Mouse (Mus musculus) heart, embryonic 13.5 days (tissue): Measurements from ENCODE around the gene Mrps17. TPM values are rescaled to one million over a fixed set of nuclear protein-coding genes. Genes with fewer than 3 reads are reported as not detected.
"Not testable (repeated sequence)": the region's sequence is repeated elsewhere in the genome, so short reads cannot be mapped to it uniquely, and the experiment has no call there.

ENCODE experiments used
- ATAC-seq: fragments of 200-750 bp; cut with Nextera tagmentation; 2 replicates; pipeline ENCODE4 v1.8.0; 2017; ENCODE audit warnings: moderate TSS enrichment; ENCODE audit not compliant: insufficient number of reproducible peaks, low FRiP score, low TSS enrichment; ENCODE audit errors: extremely low read depth
- H3K27ac ChIP-seq: fragments of 300-500 bp; sonication (generic); replicated peaks from 2 replicates; pipeline ENCODE4 v1.5.1; 2015; ENCODE audit warnings: moderate library complexity, mild to moderate bottlenecking, inconsistent platforms
- H3K27me3 ChIP-seq: fragments of 300-500 bp; sonication (generic); replicated peaks from 2 replicates; pipeline ENCODE4 v1.6.1; 2015; ENCODE audit warnings: mild to moderate bottlenecking, inconsistent platforms
- H3K36me3 ChIP-seq: fragments of 300-500 bp; sonication (generic); 2 replicates; pipeline ENCODE4 v1.6.1; 2015; ENCODE audit warnings: mild to moderate bottlenecking, inconsistent platforms
- H3K4me1 ChIP-seq: fragments of 300-500 bp; sonication (generic); 2 replicates; pipeline ENCODE4 v1.6.1; 2015; ENCODE audit warnings: inconsistent platforms
- H3K4me2 ChIP-seq: fragments of 300-500 bp; sonication (generic); 2 replicates; pipeline ENCODE4 v1.6.1; 2015; ENCODE audit warnings: inconsistent platforms, mild to moderate bottlenecking, moderate library complexity
- H3K4me3 ChIP-seq: fragments of 300-500 bp; sonication (generic); 2 replicates; pipeline ENCODE4 v1.5.1; 2015; ENCODE audit warnings: moderate library complexity, mild to moderate bottlenecking, inconsistent platforms
- H3K9ac ChIP-seq: fragments of 300-500 bp; sonication (generic); 2 replicates; pipeline ENCODE4 v1.6.1; 2015; ENCODE audit warnings: inconsistent platforms, mild to moderate bottlenecking, moderate library complexity
- H3K9me3 ChIP-seq: fragments of 300-500 bp; sonication (generic); 2 replicates; pipeline ENCODE4 v1.6.1; 2016; ENCODE audit warnings: inconsistent platforms
- WGBS: fragments of 180-500 bp; shearing (Covaris S2); methylation state at CpG from one replicate; pipeline ENCODE4 v1.1.7; 2015; ENCODE audit warnings: mixed read lengths; 5-methylcytosine and 5-hydroxymethylcytosine counted together
- polyA plus RNA-seq: library from polyadenylated mRNA; unstranded; fragments of >200 nt; fragmentation: Nextera tagmentation; extraction: Ambion mirVana; gene quantifications from 2 replicates; pipeline ENCODE4 v1.2.1, GENCODE M21; 2015

Mrps17 gene
- 151 and 163 TPM in 2 replicates for polyA plus RNA-seq

- Histone ChIP-seq H3K27ac (peak within 1 kb of the TSS; percentile 65), H3K9me3 (no peaks in the 10 kb centered on the region), H3K4me2 (peak within 1 kb of the TSS; percentile 84), H3K4me3 (peak within 1 kb of the TSS; percentile 89), H3K27me3 (peaks cover 4% of the 10 kb centered on the region), H3K9ac (peak within 1 kb of the TSS; percentile 94), H3K36me3 (peaks cover 39% of the 10 kb centered on the region), H3K4me1 (peaks cover 8% of the 10 kb centered on the region)
- peak; percentile 95 for ATAC-seq
- WGBS = under 1% methylated on average over 33 of the region's 33 CpGs
Observed at GRCm38 (mm10) chr5:129715326-129715861, at the start of gene Mrps17. Mrps17 (plus strand) TSS chr5:129715497.

DNA sequence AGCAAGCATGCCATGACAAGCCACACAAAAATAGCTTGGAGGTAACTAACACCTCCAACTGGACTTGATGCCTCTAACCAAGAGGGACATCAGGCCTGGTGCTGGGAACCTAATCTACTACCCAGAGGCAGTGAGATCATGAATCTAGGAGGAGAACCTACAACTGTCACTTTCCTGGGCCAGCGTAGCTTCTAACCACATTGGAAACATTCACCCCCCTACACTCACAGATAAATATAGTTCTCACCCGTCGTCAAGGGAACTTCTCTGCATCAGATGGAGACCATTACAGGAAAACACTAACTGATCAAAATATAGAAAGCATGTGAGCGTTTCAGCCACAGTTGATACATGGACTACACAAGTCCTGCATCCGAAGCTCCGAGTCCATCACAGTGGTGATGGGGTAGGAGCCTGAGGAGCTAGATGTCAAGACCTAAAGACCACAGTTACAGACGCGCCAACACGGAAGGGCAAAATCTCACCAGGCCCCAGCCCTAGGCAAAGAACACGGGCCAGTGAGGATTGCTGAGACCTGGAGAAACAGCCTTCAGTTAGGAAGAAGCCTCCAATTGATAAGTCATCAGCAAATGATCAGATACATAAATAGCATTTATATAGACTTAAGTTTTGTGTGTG is 48.9 kb upstream of the Mrps17 start:
- Histone ChIP-seq H3K4me1 (peaks cover 13% of the 10 kb centered on the region), H3K9me3 (no peaks in the 10 kb centered on the region), H3K4me3 (no peak overlapping the region), H3K27ac (no peak overlapping the region), H3K9ac (no peak overlapping the region), H3K27me3 (no peaks in the 10 kb centered on the region), H3K4me2 (no peak overlapping the region), H3K36me3 (no peaks in the 10 kb centered on the region)
- WGBS = 86% methylated on average over 10 of the region's 10 CpGs
- ATAC-seq = no peak

DNA sequence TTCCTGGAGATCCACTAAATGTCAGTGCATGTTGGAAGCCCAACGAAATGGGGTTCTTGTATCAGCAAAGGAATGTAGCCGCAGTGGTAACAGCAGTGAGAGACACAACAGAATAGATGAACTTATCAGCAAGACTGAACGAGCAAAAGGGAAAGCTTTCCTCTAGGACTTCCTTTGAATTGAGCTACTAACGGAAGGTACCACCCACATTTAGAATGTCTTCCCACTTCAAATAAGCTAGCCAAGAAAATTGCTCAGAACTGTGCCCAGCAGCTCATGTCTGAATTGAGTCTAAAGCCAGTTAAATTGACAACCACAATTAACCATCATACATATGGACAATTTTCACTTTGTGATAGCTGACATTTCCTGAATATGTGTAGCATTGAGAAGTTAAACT is 47.4 kb upstream of the Mrps17 start:
- 64% methylated on average over 4 of the region's 4 CpGs for WGBS
- H3K4me3 ChIP-seq = no peak overlapping the region
- no peak overlapping the region for H3K4me2 ChIP-seq
- peaks cover 13% of the 10 kb centered on the region for H3K4me1 ChIP-seq
- no peak for ATAC-seq
- no peak overlapping the region for H3K9ac ChIP-seq
- no peaks in the 10 kb centered on the region for H3K9me3 ChIP-seq
- no peaks in the 10 kb centered on the region for H3K27me3 ChIP-seq
- no peaks in the 10 kb centered on the region for H3K36me3 ChIP-seq
- H3K27ac ChIP-seq = no peak overlapping the region

DNA sequence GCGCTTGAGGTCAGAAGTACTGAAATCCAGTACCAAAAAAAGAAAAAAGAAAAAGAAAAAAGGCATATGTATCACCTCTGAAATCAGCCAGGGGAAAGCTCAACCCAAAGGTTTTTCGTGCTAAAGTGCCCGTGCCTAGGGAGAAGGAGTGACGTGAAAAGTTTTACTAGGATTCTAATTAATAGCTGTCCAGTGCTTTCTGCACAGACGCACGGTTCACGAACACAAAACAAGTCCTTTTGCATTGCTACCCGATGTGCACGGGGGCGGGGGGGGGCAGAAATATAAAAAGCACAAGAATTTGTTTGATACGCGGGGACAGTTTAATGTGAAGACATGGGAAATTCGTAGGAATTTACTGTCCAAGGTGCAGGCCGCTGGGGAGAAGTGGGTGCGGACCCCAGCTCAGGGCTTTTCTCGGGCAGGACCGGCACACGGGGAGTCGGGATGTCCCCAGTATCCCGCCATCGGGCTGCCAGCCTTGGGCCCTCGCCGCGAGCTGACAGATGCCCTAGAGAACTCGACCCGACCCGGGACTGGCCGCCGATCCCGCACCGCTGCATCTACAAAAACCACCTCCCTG is 45.8 kb upstream of the Mrps17 start:
- Histone ChIP-seq H3K4me3 (peak overlapping the region; percentile 83), H3K36me3 (no peaks in the 10 kb centered on the region), H3K4me2 (peak overlapping the region; percentile 84), H3K4me1 (peaks cover 13% of the 10 kb centered on the region), H3K9ac (peak overlapping the region; percentile 94), H3K27ac (peak overlapping the region; percentile 29; the same call in 1 of the 2 replicates), H3K27me3 (no peaks in the 10 kb centered on the region), H3K9me3 (peaks cover 12% of the 10 kb centered on the region; the same call in 1 of the 2 replicates)
- 2% methylated on average over 31 of the region's 31 CpGs for WGBS
- no peak for ATAC-seq

DNA sequence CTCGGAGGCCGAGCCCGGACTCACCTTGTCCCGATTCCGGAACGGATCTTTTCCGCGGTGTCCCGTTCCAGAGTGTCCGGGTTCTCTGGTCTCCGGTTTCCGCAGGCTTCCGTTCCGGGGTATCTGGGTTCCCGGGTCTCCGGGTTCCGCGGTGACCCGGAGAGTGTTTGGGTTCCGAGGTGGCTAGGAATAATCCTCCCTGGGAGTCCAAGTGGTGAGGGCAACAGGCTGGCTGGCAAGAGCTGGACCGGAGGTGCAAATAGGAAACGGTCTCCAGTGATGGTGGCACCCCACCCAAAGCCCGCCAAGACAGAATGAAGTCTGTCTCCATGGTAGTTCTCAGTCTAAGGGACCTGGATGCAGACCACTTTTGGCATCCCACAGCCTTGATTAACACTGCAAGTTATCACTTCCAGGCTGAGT is 45.2 kb upstream of the Mrps17 start, which contains the start of gene Zfp11:
Zfp11 (minus strand) TSS at position 64 of the 423 bp plus-strand sequence.
- Histone ChIP-seq H3K36me3 (no peaks in the 10 kb centered on the region), H3K4me1 (peaks cover 13% of the 10 kb centered on the region), H3K4me2 (peak within 1 kb of the TSS; percentile 84), H3K4me3 (peak within 1 kb of the TSS; percentile 83), H3K27me3 (no peaks in the 10 kb centered on the region), H3K27ac (peak within 1 kb of the TSS; percentile 29; the same call in 1 of the 2 replicates), H3K9ac (peak within 1 kb of the TSS; percentile 94), H3K9me3 (peaks cover 15% of the 10 kb centered on the region; the same call in 1 of the 2 replicates)
- ATAC-seq = peak; percentile 42; the same call in 1 of the 2 replicates
- 1% methylated on average over 23 of the region's 23 CpGs for WGBS

GRCm38 (mm10) chr5:129685141-129685540 is 30.2 kb upstream of the Mrps17 start:
- H3K27ac ChIP-seq, H3K36me3 ChIP-seq, ATAC-seq, H3K9ac ChIP-seq, H3K4me2 ChIP-seq, H3K27me3 ChIP-seq, H3K9me3 ChIP-seq, H3K4me1 ChIP-seq, H3K4me3 ChIP-seq: not testable (repeated sequence)
- 73% methylated on average over 5 of the region's 5 CpGs for WGBS

DNA sequence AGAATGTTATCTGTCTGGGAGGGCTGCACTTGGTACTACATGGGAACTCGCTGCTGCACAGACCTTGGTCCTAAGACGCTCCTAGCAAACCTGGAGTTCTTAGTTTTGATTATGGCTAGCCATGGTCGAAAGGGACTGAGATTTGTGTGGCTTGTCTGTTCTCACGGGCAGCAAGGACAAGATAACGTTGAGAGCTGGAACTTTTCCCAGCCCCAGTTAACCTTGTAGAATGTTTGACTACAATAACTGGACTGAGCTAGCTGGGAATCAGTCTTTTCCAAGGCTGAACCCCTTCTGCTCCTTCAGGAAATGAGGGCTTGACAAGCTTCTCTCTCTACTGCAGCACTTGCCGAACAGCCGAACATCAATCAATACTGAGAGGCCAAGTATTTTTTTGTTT is 27.7 kb upstream of the Mrps17 start:
- 64% methylated on average over 7 of the region's 7 CpGs for WGBS
- no peak for ATAC-seq

DNA sequence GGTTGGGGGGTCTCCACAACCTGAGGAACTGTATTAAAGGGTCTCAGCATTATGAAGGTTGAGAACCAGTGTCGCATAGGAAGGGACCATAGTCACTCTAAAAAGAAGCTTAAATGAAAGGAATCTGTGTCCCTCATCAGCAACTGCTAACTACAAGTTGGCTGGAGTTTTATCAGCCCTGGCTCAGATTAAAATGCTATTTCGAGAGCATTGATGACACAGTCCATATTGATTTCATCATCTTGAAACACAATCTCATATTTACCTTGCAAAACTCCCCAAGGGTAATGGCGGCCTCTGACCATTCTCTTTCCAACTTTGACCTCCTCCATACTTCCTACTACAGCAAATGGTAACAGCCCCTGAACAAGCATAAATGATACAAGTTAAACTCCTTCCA is 24.8 kb upstream of the Mrps17 start:
- ATAC-seq = no peak
- Histone ChIP-seq H3K9me3 (no peaks in the 10 kb centered on the region), H3K4me1 (no peaks in the 10 kb centered on the region), H3K4me3 (no peak overlapping the region), H3K36me3 (no peaks in the 10 kb centered on the region), H3K9ac (no peak overlapping the region), H3K4me2 (no peak overlapping the region), H3K27me3 (no peaks in the 10 kb centered on the region), H3K27ac (no peak overlapping the region)
- 66% methylated on average over 3 of the region's 3 CpGs for WGBS

More for the DNA sequence above, 27.7 kb upstream of the Mrps17 start:
- Histone ChIP-seq H3K4me3 (no peak overlapping the region), H3K27me3 (no peaks in the 10 kb centered on the region), H3K4me1 (no peaks in the 10 kb centered on the region), H3K36me3 (no peaks in the 10 kb centered on the region), H3K9ac (no peak overlapping the region), H3K4me2 (no peak overlapping the region), H3K9me3 (no peaks in the 10 kb centered on the region), H3K27ac (no peak overlapping the region)

DNA sequence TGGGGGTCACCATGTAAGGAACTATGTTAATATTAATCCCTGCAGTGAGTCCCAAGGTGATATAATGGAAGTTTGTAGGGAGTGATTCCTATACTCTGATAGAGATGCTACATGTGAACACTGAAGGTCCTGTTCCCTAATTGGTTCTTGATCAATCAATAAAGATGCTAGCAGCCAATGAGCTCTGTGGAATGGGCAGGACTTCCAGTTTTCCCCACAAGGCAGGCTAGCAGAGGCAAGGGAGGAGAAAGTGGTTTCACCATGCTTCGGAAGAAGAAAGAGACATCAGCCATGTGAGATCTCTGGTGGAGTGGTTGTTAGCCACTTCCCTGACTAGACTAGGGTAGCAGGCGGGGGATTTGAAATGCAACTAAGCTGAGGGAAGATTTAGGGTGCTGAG is 14.8 kb upstream of the Mrps17 start:
- 27% methylated on average over 2 of the region's 2 CpGs for WGBS
- Histone ChIP-seq H3K36me3 (no peaks in the 10 kb centered on the region), H3K27me3 (peaks cover 21% of the 10 kb centered on the region), H3K4me2 (peak overlapping the region; percentile 13; the same call in 1 of the 2 replicates), H3K4me1 (no peaks in the 10 kb centered on the region), H3K27ac (no peak overlapping the region), H3K9ac (no peak overlapping the region), H3K4me3 (no peak overlapping the region), H3K9me3 (no peaks in the 10 kb centered on the region)
- no peak for ATAC-seq

DNA sequence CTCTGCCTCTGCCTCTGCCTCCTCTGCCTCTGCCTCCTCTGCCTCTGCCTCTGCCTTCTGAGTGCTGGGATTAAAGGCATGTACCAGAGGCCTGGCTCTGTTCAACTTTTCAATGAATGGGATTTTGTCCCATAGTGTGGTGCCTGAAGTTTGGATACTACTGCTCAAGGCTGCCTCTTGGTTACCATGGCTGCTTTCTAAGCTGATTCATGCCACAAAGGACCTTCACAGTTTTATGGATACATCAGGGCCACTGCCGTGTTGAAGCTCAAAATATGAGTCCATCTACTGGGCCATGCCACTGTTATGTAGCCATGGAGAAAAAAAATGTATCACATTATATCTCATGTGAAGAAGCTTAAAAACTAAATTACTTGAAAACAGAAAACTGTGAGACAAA is 13.6 kb upstream of the Mrps17 start:
- WGBS = 55% methylated on average over 1 of the region's 1 CpGs

DNA sequence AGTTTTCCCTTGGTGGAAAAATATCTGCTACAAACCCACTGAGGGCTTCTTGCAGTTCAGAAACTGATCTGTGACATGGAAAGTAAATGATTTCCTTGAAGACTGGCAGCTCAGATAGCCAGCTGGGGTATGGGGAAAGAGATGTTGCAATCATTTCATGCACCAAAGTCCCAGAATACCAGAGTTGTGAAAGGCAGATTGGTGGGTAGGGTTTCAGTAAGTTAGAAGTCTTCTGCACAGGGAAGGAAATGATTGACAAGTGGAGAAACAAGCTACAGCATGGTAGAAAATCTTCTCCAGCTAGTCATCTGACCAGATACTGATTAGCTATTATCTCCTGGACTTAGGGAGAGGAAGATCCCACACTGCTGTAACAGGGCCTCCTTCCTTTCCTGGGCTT is 11.9 kb upstream of the Mrps17 start:
- H3K9me3 ChIP-seq = no peaks in the 10 kb centered on the region
- no peaks in the 10 kb centered on the region for H3K36me3 ChIP-seq
- H3K9ac ChIP-seq = no peak overlapping the region
- H3K27me3 ChIP-seq = peaks cover 27% of the 10 kb centered on the region
- no peaks in the 10 kb centered on the region for H3K4me1 ChIP-seq
- H3K4me2 ChIP-seq = no peak overlapping the region
- no peak overlapping the region for H3K4me3 ChIP-seq
- ATAC-seq = no peak
- H3K27ac ChIP-seq = no peak overlapping the region

More for the DNA sequence above, 13.6 kb upstream of the Mrps17 start:
- no peaks in the 10 kb centered on the region for H3K9me3 ChIP-seq
- no peaks in the 10 kb centered on the region for H3K36me3 ChIP-seq
- no peak overlapping the region for H3K9ac ChIP-seq
- peaks cover 21% of the 10 kb centered on the region for H3K27me3 ChIP-seq
- ATAC-seq = no peak
- H3K4me3 ChIP-seq = no peak overlapping the region
- no peaks in the 10 kb centered on the region for H3K4me1 ChIP-seq
- H3K27ac ChIP-seq = no peak overlapping the region
- no peak overlapping the region for H3K4me2 ChIP-seq
